Mouse (Mus musculus) B cell, adult 67 days (primary cell): ENCODE measurements around the gene Defa33. TPM values are rescaled to one million over a fixed set of nuclear protein-coding genes. Genes with fewer than 3 reads are reported as not detected.

Source experiments
- total RNA-seq, 2 experiments: library from RNA; stranded (reverse); gene quantifications; 4 replicates each; pipeline ENCODE4 v1.2.4; 2023

Gene Defa33
- total RNA-seq: not detected

GRCm38 (mm10) chr8:21391511-21391910, at the start of gene Defa33:
TSS of gene Defa33 (plus strand) at chr8:21391811.

GRCm38 (mm10) chr8:21378215-21378614, 13.4 kb upstream of the Defa33 start, which contains the start of gene Defa2:
TSS of gene Defa2 (plus strand) at chr8:21378515.

DNA sequence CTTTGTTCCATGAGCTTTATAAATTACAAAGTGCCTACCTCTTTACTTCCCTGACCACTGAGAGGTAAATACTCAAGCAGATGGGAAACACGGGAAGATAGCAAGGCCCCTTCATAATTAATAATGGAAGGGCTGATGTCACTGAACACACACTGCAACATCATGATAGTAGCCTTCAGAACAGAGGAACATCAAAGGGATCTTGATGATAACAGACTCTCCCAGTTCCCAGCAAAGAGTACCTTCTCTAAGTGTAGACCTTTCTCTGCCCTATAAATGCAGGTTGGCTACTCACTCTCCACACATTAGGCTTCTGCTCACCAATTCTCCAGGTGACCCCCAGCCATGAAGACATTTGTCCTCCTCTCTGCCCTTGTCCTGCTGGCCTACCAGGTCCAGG, 35.5 kb downstream of the Defa33 start, which contains the start of gene Defa36:
Gene Defa36 (plus strand): TSS at position 301 of the 400 bp plus-strand sequence.

Other genes with a start within 250 kb of the Defa33 start
- not detected for gene Defa22, start 229.5 kb upstream of the Defa33 start, total RNA-seq
- not detected for gene Defa31, start 200.2 kb upstream of the Defa33 start, total RNA-seq
- gene Gm15293, start 190.2 kb upstream of the Defa33 start, total RNA-seq: not detected
- not detected for gene Gm15292, start 142.1 kb upstream of the Defa33 start, total RNA-seq
- gene Defa27, start 76.3 kb upstream of the Defa33 start, total RNA-seq: not detected
- gene Defa29, start 64.8 kb upstream of the Defa33 start, total RNA-seq: not detected
- not detected for gene Defa2, start 13.3 kb upstream of the Defa33 start, total RNA-seq
- not detected for gene Defa36, start 35.6 kb downstream of the Defa33 start, total RNA-seq
- not detected for gene Gm7849, start 64.7 kb downstream of the Defa33 start, total RNA-seq
- not detected for gene Defa20, start 117.4 kb downstream of the Defa33 start, total RNA-seq
- not detected for gene Defa32, start 137.2 kb downstream of the Defa33 start, total RNA-seq
- gene Defa37, start 173.6 kb downstream of the Defa33 start, total RNA-seq: not detected
- not detected for gene Defa28, start 191.2 kb downstream of the Defa33 start, total RNA-seq
- gene Gm7861, start 202.7 kb downstream of the Defa33 start, total RNA-seq: not detected
- not detected for gene Defa26, start 226.4 kb downstream of the Defa33 start, total RNA-seq